Mouse (Mus musculus) CH12.LX (cell line): ENCODE measurements around the gene Rnf126.

ENCODE experiments used
- CHD1 ChIP-seq: IDR thresholded peaks from 2 replicates; pipeline ENCODE4 v1.6.1; 2012; ENCODE audit warnings: low read depth, low read length, improper control_type of control experiment, inconsistent platforms
- CHD2 ChIP-seq: IDR thresholded peaks from 2 replicates; pipeline ENCODE4 v1.6.1; 2011; ENCODE audit warnings: low read length, improper control_type of control experiment
- KAT2A ChIP-seq: IDR thresholded peaks from 2 replicates; pipeline ENCODE4 v1.6.1; 2012; ENCODE audit warnings: low read length, improper control_type of control experiment, inconsistent platforms; ENCODE audit not compliant: insufficient replicate concordance
- POLR2A ChIP-seq: IDR thresholded peaks from 2 replicates; pipeline ENCODE4 v1.6.1; 2011; ENCODE audit warnings: low read depth, mild to moderate bottlenecking, improper control_type of control experiment, low read length
- RAD21 ChIP-seq: IDR thresholded peaks from 2 replicates; pipeline ENCODE4 v1.6.1; 2011; ENCODE audit warnings: low read depth, mild to moderate bottlenecking, low read length, improper control_type of control experiment, moderate library complexity
- UBTF ChIP-seq: IDR thresholded peaks from 2 replicates; pipeline ENCODE4 v1.6.1; 2012; ENCODE audit warnings: low read depth, mild to moderate bottlenecking, inconsistent platforms, low read length, improper control_type of control experiment, moderate library complexity
- USF1 ChIP-seq: IDR thresholded peaks from 2 replicates; pipeline ENCODE4 v1.6.1; 2014; ENCODE audit warnings: low read depth, mild to moderate bottlenecking, inconsistent platforms, low read length, improper control_type of control experiment
- ZNF384 ChIP-seq: IDR thresholded peaks from 2 replicates; pipeline ENCODE4 v1.6.1; 2012; ENCODE audit warnings: low read depth, low read length, improper control_type of control experiment, inconsistent platforms

GRCm38 (mm10) chr10:79729357-79729965, 37.3 kb downstream of the Rnf126 start:
- TF ChIP-seq USF1 = no peak
- no peak for TF ChIP-seq UBTF
- no peak for TF ChIP-seq CHD2
- TF ChIP-seq KAT2A = no peak
- TF ChIP-seq ZNF384 = no peak
- TF ChIP-seq CHD1 = no peak
- no peak for TF ChIP-seq POLR2A
- no peak for TF ChIP-seq RAD21
